Mouse (Mus musculus) heart, postnatal 0 days (tissue): Measurements from ENCODE around the gene Bbs9. TPM values are rescaled to one million over a fixed set of nuclear protein-coding genes. Genes with fewer than 3 reads are reported as not detected.

Source experiments
- ATAC-seq: fragments of 200-750 bp; cut with Nextera tagmentation; 2 replicates; pipeline ENCODE4 v1.8.0; 2017; ENCODE audit warnings: low read depth, moderate number of reproducible peaks, moderate library complexity; ENCODE audit not compliant: insufficient read depth
- DNase-seq: peaks from one replicate; pipeline ENCODE4 v3.0.0-alpha.2; 2016; ENCODE audit warnings: low spot score
- H3K27ac ChIP-seq: fragments of 300-500 bp; sonication (generic); 2 replicates; pipeline ENCODE4 v1.5.1; 2014; ENCODE audit warnings: low read depth, mild to moderate bottlenecking
- H3K27me3 ChIP-seq: fragments of 300-500 bp; sonication (generic); 2 replicates; pipeline ENCODE4 v1.6.1; 2014; ENCODE audit warnings: low read length, mixed read lengths; ENCODE audit not compliant: control insufficient read depth, insufficient read depth
- H3K36me3 ChIP-seq: fragments of 300-500 bp; sonication (generic); replicated peaks from 2 replicates; pipeline ENCODE4 v1.6.1; 2014; ENCODE audit warnings: low read length, mixed read lengths; ENCODE audit not compliant: control insufficient read depth, insufficient read depth
- H3K4me1 ChIP-seq: fragments of 300-500 bp; sonication (generic); 2 replicates; pipeline ENCODE4 v1.6.1; 2014; ENCODE audit warnings: antibody characterized with exemption; ENCODE audit not compliant: control insufficient read depth, insufficient read depth
- H3K4me2 ChIP-seq: fragments of 300-500 bp; sonication (generic); 2 replicates; pipeline ENCODE4 v1.6.1; 2014; ENCODE audit warnings: low read depth, mild to moderate bottlenecking, low read length, moderate library complexity
- H3K4me3 ChIP-seq: fragments of 300-500 bp; sonication (generic); 2 replicates; pipeline ENCODE4 v1.5.1; 2014; ENCODE audit warnings: low read depth, low read length
- H3K9ac ChIP-seq: fragments of 300-500 bp; sonication (generic); replicated peaks from 2 replicates; pipeline ENCODE4 v1.6.1; 2014; ENCODE audit warnings: low read depth, low read length, mixed read lengths
- H3K9me3 ChIP-seq: fragments of 300-500 bp; sonication (generic); replicated peaks from 2 replicates; pipeline ENCODE4 v1.6.1; 2016; ENCODE audit warnings: low read length; ENCODE audit not compliant: control insufficient read depth
- CTCF ChIP-seq: IDR thresholded peaks from 2 replicates; pipeline ENCODE4 v1.5.1; 2016; ENCODE audit warnings: antibody characterized with exemption, control low read depth, low read depth
- EP300 ChIP-seq: IDR thresholded peaks from 2 replicates; pipeline ENCODE4 v1.6.1; 2016; ENCODE audit warnings: antibody characterized with exemption, low read depth
- WGBS: fragments of 180-500 bp; shearing (Covaris S2); extraction: QIAGEN DNeasy Blood & Tissue Kit; methylation state at CpG from one replicate; pipeline ENCODE4 v1.1.7; 2014; 5-methylcytosine and 5-hydroxymethylcytosine counted together
- polyA plus RNA-seq: library from polyadenylated mRNA; unstranded; fragments of >200 nt; fragmentation: Nextera tagmentation; extraction: Ambion mirVana; gene quantifications from 2 replicates; pipeline ENCODE4 v1.2.1, GENCODE M21; 2015
- total RNA-seq: library from RNA; depleted of rRNA; stranded (reverse); fragments of >200 nt; gene quantifications from 2 replicates; pipeline ENCODE4 v1.2.3, GENCODE M21; 2014; ENCODE audit warnings: low replicate concordance

Gene Bbs9
- total and polyA plus RNA-seq, 2 experiments from 2014 or later = 5.2 to 18.9 TPM

DNA sequence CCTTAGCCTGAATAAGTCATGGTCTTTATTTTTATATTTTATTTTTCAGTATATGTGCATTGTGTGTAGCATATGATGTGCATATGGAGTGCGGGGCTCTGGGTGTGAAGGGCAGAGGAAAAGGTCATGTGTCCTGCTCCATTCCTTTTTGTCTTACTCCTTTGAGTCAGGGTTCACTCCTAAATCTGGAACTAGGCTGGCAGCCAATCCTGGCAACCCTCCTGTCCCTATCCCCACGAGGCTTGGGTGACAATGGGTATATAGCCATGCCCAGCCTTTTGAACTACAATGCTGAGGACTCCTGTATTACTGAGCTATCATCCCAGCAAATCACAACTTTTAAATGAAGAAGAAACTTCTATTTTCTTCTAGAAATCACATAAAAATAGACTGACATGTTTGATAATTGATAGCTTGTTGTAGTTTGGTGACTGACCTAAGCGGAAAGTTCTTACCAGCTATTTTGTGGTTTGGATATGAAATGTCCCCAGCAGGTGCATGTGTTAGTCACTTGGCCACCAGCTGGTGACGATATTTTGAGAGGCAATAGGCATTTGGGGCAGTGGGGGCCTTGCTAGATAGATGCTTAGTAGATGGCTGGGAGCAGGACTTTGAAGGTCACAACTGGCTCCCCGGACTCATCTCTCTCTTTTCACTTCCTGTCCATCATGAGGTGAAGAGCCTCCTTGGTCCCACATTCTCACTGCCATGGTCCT is 300.9 kb downstream of the Bbs9 start:
- WGBS = 64% methylated on average over 5 of the region's 5 CpGs
- Histone ChIP-seq H3K4me1 (no peaks in the 10 kb centered on the region), H3K4me2 (no peak overlapping the region), H3K9me3 (no peaks in the 10 kb centered on the region), H3K27me3 (no peaks in the 10 kb centered on the region), H3K36me3 (no peaks in the 10 kb centered on the region), H3K4me3 (no peak overlapping the region), H3K27ac (no peak overlapping the region), H3K9ac (no peak overlapping the region)
- DNase-seq = no peak
- no peak for ATAC-seq
- TF ChIP-seq EP300 (no peak), CTCF (no peak)

DNA sequence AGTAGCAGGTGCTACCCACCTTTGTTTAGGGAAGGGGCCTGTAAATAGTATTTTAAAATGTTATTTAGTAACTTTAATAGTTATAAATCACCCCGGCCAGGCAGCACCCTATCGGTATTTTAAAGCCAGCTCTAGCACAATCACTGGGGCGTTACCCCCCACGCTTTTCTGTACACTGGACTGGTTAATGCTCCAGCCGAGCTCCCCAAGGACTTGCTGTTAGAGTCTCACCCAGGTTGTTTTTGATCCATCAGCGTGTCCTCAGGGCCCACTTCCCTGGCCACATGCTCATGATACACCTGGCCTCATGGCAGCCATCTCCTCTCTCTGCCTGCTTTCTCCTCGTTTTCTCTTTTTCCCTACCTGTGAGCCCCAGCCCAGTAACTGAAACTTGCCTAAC is 301.9 kb downstream of the Bbs9 start:
- no peaks in the 10 kb centered on the region for H3K4me1 ChIP-seq
- no peak overlapping the region for H3K27ac ChIP-seq
- no peaks in the 10 kb centered on the region for H3K9me3 ChIP-seq
- H3K9ac ChIP-seq = no peak overlapping the region
- DNase-seq (no peak), ATAC-seq (no peak)
- no peak overlapping the region for H3K4me3 ChIP-seq
- H3K27me3 ChIP-seq = no peaks in the 10 kb centered on the region
- H3K4me2 ChIP-seq = no peak overlapping the region
- H3K36me3 ChIP-seq = no peaks in the 10 kb centered on the region
- TF ChIP-seq CTCF (no peak), EP300 (no peak)
- WGBS = 91% methylated on average over 7 of the region's 7 CpGs

DNA sequence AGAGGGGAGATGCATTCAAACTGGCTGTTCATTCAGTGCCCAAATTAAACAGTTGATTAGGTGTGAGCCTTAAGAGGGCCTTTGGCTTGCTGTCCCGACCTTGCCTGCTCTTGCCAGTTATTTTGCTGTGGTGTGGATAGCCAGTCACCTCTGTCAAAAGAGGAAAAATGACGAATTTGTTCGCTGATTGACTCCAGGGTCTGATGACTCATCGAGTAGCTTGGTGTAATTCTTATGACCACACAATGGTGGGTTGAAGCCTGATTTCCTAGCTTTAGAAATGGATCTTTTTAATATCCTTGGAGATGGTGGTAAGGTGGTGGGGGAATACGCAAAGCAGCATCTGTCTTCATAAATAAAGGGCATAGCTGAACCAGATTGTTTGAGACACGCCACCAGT is 304.1 kb downstream of the Bbs9 start:
- no peak for DNase-seq
- no peaks in the 10 kb centered on the region for H3K9me3 ChIP-seq
- TF ChIP-seq EP300 = no peak
- TF ChIP-seq CTCF = no peak
- H3K4me3 ChIP-seq = no peak overlapping the region
- no peaks in the 10 kb centered on the region for H3K4me1 ChIP-seq
- no peaks in the 10 kb centered on the region for H3K36me3 ChIP-seq
- ATAC-seq = no peak
- no peak overlapping the region for H3K27ac ChIP-seq
- 81% methylated on average over 6 of the region's 6 CpGs for WGBS
- no peak overlapping the region for H3K4me2 ChIP-seq
- no peak overlapping the region for H3K9ac ChIP-seq
- H3K27me3 ChIP-seq = no peaks in the 10 kb centered on the region

DNA sequence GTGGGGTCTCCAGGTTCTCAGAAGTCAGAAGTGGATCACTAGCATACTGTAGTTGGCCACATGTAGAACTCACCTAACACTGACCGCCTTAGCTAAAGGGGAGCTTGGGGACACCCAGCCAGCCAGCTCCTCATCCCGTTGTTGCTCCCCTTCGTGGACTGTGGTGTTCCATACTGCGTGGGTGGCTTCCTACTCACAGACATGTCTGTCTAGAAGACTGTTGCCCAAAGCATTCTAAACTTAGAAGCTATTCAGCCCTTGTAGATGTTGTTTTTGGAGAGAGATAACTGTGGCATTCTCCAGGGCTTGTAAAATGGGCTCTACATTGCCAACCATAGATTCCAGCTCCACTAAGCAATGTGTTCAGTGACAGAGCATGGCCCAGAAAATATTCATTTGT is 310.5 kb downstream of the Bbs9 start:
- no peak overlapping the region for H3K4me3 ChIP-seq
- TF ChIP-seq EP300 = no peak
- no peak for TF ChIP-seq CTCF
- WGBS = 40% methylated on average over 4 of the region's 4 CpGs
- no peak overlapping the region for H3K4me2 ChIP-seq
- no peaks in the 10 kb centered on the region for H3K9me3 ChIP-seq
- ATAC-seq (no peak), DNase-seq (no peak)
- H3K4me1 ChIP-seq = peaks cover 5% of the 10 kb centered on the region; the same call in 1 of the 2 replicates
- H3K9ac ChIP-seq = no peak overlapping the region
- H3K36me3 ChIP-seq = no peaks in the 10 kb centered on the region
- H3K27me3 ChIP-seq = no peaks in the 10 kb centered on the region
- peak overlapping the region; percentile 7; the same call in 1 of the 2 replicates for H3K27ac ChIP-seq

DNA sequence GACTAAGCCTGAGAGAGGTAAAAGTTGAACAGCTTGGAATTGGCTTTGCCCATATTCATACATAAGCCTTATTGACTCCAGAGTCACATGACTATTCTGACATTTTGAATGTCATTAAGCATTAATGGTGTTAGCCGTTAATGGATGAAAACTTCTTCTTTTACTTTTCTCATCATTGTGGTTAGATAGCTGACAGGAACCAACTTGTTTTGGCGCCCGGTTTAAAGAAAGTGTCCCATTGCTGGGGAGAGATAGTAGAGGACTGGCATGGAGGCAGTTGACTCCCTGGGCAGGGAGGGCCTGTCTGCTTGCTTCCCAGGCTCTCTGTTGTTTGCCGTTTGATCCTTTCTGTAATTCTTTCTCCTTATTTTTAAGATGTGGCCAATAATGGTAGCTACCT is 312.9 kb downstream of the Bbs9 start:
- Histone ChIP-seq H3K4me1 (peaks cover 5% of the 10 kb centered on the region; the same call in 1 of the 2 replicates), H3K27me3 (no peaks in the 10 kb centered on the region)
- WGBS = 86% methylated on average over 4 of the region's 4 CpGs

DNA sequence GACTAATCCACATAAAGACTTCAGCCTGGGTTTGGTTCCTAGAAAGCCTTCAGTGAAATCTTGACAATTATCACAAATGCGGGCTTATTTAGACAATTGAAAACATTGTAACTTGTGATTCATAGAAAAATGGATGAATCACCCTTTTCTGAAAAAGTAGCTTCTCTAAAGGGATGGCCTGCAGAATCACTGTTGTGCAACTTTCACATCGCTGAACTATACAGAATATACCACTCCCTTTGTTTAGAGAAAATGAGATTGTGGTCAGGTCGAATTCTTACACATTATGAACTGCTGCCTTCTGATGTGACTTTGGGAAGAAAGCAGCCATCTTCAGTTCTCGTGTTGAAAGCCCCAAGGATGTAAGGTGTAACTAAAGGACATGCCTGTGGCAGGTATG is 313.3 kb downstream of the Bbs9 start:
- Histone ChIP-seq H3K4me2 (no peak overlapping the region), H3K27me3 (no peaks in the 10 kb centered on the region), H3K9me3 (no peaks in the 10 kb centered on the region), H3K9ac (no peak overlapping the region), H3K4me1 (peaks cover 5% of the 10 kb centered on the region; the same call in 1 of the 2 replicates), H3K4me3 (no peak overlapping the region), H3K27ac (no peak overlapping the region), H3K36me3 (no peaks in the 10 kb centered on the region)
- 88% methylated on average over 4 of the region's 4 CpGs for WGBS
- no peak for DNase-seq
- no peak for ATAC-seq
- no peak for TF ChIP-seq CTCF
- TF ChIP-seq EP300 = no peak

More for the DNA sequence above, 312.9 kb downstream of the Bbs9 start:
- TF ChIP-seq CTCF (no peak), EP300 (no peak)
- ATAC-seq (no peak), DNase-seq (no peak)
- Histone ChIP-seq H3K36me3 (no peaks in the 10 kb centered on the region), H3K4me3 (no peak overlapping the region), H3K9me3 (no peaks in the 10 kb centered on the region), H3K4me2 (no peak overlapping the region), H3K9ac (no peak overlapping the region), H3K27ac (no peak overlapping the region)
